Mouse (Mus musculus) activated CD4-positive, CD25-positive, alpha-beta regulatory T cell (primary cell): ENCODE data around the gene Gm15013. TPM values are rescaled to one million over a fixed set of nuclear protein-coding genes. Genes with fewer than 3 reads are reported as not detected.

Experiments
- polyA plus RNA-seq, 2 experiments: library from polyadenylated mRNA; unstranded; fragments of 100-300 nt; shearing (Covaris generic); gene quantifications; one replicate each; pipeline ENCODE4 v1.2.1; 2017

Gm15013 gene
- polyA plus RNA-seq: under 1 TPM in 1 of 2 experiments, not detected in 1; 0.81 TPM

GRCm38 (mm10) chrX:139714381-139714780 is at the start of gene Gm15013:
Gene Gm15013 (minus strand): TSS chrX:139714481.

DNA sequence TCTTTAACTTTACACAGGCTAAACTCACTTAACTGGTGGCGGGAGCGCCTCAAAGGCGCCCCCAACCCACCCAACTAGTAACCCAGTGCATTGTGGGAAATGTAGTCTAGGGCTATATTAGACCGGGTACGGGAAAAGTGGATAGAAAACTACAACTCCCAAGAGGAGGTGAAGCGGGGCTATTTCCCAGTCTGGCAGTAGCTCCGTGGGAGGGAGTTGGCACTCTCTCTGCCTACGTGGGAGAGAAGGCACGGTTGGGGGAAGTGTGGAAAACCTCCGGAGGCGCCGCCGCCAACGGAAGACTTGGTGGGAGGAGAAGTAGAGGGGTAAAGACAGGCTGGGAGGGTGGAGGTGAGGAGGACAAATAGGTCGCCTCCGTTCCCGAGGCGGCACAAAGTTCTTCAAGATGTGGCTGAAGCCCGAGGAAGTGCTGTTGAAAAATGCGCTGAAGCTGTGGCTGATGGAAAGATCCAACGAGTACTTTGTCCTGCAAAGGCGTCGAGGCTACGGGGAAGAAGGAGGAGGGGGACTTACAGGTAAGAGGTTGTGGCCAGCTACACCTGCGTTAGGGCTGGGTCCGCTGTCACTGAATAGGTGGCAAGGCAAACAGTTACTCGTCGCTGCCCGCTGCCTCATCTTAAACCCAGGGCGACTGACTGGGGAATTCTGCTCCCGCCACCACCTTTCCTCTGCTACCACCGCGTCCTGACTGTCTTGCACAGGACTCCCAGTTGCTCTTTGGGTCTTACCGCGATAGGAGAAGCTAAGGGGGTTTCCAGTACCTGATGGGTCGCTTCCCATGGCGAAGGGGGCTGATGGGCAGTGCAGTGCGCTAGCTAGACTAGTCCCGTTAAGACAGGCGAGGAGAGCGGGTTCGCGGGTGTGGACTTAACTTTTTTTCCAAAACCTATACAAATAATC is 29.2 kb downstream of the Gm15013 start, which contains the start of gene Tbc1d8b:
Tbc1d8b (plus strand) TSS at position 222 of the 921 bp plus-strand sequence.

Other genes starting within 250 kb of the Gm15013 start
- gene D330045A20Rik, start 234.1 kb downstream of the Gm15013 start, polyA plus RNA-seq: under 1 TPM; 0.16 to 0.31 TPM
- gene Rnf128, start 151.2 kb downstream of the Gm15013 start, polyA plus RNA-seq: 1 to 10 TPM; 3.2 to 4.5 TPM
- gene Tbc1d8b, start 29.5 kb downstream of the Gm15013 start, polyA plus RNA-seq: 10 to 100 TPM in 1 of 2 experiments, 1 to 10 TPM in 1; 7.0 to 10.4 TPM
- not detected for gene Ripply1, start 67.9 kb upstream of the Gm15013 start, polyA plus RNA-seq
- gene Cldn2, start 86.3 kb upstream of the Gm15013 start, polyA plus RNA-seq: not detected
- gene Morc4, start 157.2 kb upstream of the Gm15013 start, polyA plus RNA-seq: under 1 TPM in 1 of 2 experiments, not detected in 1; 0.47 TPM